In the genomic region with DNA sequence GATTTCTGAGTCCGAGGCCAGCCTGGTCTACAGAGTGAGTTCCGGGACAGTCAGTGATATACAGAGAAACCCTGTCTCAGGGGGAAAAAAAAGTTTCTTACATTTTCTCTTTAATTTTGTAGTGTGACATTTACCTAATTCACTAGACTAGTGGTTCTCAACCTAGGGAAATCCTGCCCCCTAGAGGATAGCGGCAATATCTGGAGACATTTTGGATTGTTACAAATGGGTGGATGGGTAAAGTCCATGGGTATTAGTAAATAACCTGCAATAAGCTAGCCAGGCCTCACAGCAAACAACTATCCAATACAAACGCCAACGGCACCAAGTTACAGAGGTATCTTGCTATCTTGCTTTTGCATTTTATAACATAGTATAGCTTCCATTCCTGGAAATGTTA, we compare ENCODE assay signal across 9 mouse cellular contexts. TPM values are rescaled to one million over a fixed set of nuclear protein-coding genes. Genes with fewer than 3 reads are reported as not detected.
DNase-seq lines count a peak whose midpoint lies in the region; ATAC-seq and TF ChIP-seq lines count a peak whose summit lies in the region.
"Had no signal": no experiment of that assay in that cellular context is flagged by ENCODE, and none has a peak within 500 bp of the region (broad histone marks: within the 10 kb centered on the region; RNA-seq: fewer than 3 reads in every experiment).

No protein-coding gene starts in this region.

- H3K9ac ChIP-seq in forebrain, postnatal 0 days, result no peak overlapping the region
- no peak overlapping the region for H3K9ac ChIP-seq in lung, postnatal 0 days (replicated peaks; ENCODE audit: low read depth)

- no peaks in the 10 kb centered on the region for H3K4me1 ChIP-seq in forebrain, postnatal 0 days (ENCODE audit: insufficient read depth)
- no peaks in the 10 kb centered on the region for H3K4me1 ChIP-seq in forebrain, embryonic 10.5 days
- H3K4me1 ChIP-seq in lung, postnatal 0 days (ENCODE audit: insufficient read depth, low read depth, low read length), result no peaks in the 10 kb centered on the region

- peaks cover 6% of the 10 kb centered on the region; the same call in 1 of the 2 replicates for H3K36me3 ChIP-seq in forebrain, postnatal 0 days (ENCODE audit: insufficient read depth)
- peaks cover 41% of the 10 kb centered on the region for H3K36me3 ChIP-seq in forebrain, embryonic 10.5 days (replicated peaks)
- no peaks in the 10 kb centered on the region; the same call in 1 of the 2 replicates for H3K36me3 ChIP-seq in lung, postnatal 0 days (ENCODE audit: insufficient read depth, low read length)

- H3K4me3 ChIP-seq in forebrain, postnatal 0 days (ENCODE audit: low read depth, low read length), result no peak overlapping the region
- no peak overlapping the region for H3K4me3 ChIP-seq in forebrain, embryonic 10.5 days
- no peak overlapping the region for H3K4me3 ChIP-seq in lung, postnatal 0 days (ENCODE audit: low read depth, low read length)
- H3K4me3 ChIP-seq: myocyte had no signal

- no peak overlapping the region for H3K27ac ChIP-seq in forebrain, postnatal 0 days (ENCODE audit: low read depth, low read length)
- no peak overlapping the region for H3K27ac ChIP-seq in forebrain, embryonic 10.5 days
- H3K27ac ChIP-seq in lung, postnatal 0 days (ENCODE audit: low read length), result no peak overlapping the region

- H3K27me3 ChIP-seq in forebrain, postnatal 0 days (ENCODE audit: insufficient read depth, low read length), result no peaks in the 10 kb centered on the region
- no peaks in the 10 kb centered on the region for H3K27me3 ChIP-seq in forebrain, embryonic 10.5 days (ENCODE audit: poor library complexity, severe bottlenecking)
- H3K27me3 ChIP-seq in lung, postnatal 0 days (replicated peaks; ENCODE audit: insufficient read depth, low read length), result no peaks in the 10 kb centered on the region

- no peak for ATAC-seq in forebrain, postnatal 0 days
- no peak for ATAC-seq in lung, postnatal 0 days

- no peaks in the 10 kb centered on the region for H3K9me3 ChIP-seq in forebrain, postnatal 0 days (ENCODE audit: low read length)
- H3K9me3 ChIP-seq in forebrain, embryonic 10.5 days, result no peaks in the 10 kb centered on the region
- H3K9me3 ChIP-seq in lung, postnatal 0 days (ENCODE audit: low read length), result no peaks in the 10 kb centered on the region

- H3K4me2 ChIP-seq in forebrain, postnatal 0 days (ENCODE audit: low read depth), result no peak overlapping the region
- no peak overlapping the region for H3K4me2 ChIP-seq in lung, postnatal 0 days (replicated peaks; ENCODE audit: low read depth, low read length)

- whole genome bisulfite sequencing in forebrain, postnatal 0 days, result 79% methylated on average over 5 of the region's 5 CpGs
- WGBS in forebrain, embryonic 10.5 days, result 79% methylated on average over 5 of the region's 5 CpGs
- 73% methylated on average over 5 of the region's 5 CpGs for WGBS in lung, postnatal 0 days

- TF ChIP-seq CTCF in forebrain, postnatal 0 days (IDR thresholded peaks at IDR 0.05; ENCODE audit: low read depth), result peak; percentile 67
- peak; percentile 79 for TF ChIP-seq CTCF in lung, postnatal 0 days (IDR thresholded peaks at IDR 0.05)

- peak; percentile 51 for DNase-seq in forebrain, postnatal 0 days
- no peak for DNase-seq in forebrain, embryonic 10.5 days (ENCODE audit: extremely low spot score, low spot score)
- peak; percentile 46 to 50 for DNase-seq in right cerebral cortex, adult 2 months (ENCODE audit: low spot score in 2 of 2)
- no peak for DNase-seq in right cerebral cortex, postnatal 25 days
- peak; percentile 43 for DNase-seq in c-Kit-negative CD71-positive TER-119-positive erythroid progenitor cells, embryonic 14.5 days (ENCODE audit: low read depth, low spot score)
- DNase-seq in heart, postnatal 4 days, result peak; percentile 68
- peak; percentile 71 for DNase-seq in lung, postnatal 0 days (ENCODE audit: low spot score)
- peak; percentile 15 to 74 for DNase-seq in thymus, postnatal 10 days (ENCODE audit: low spot score in 2 of 2)

- no peak for TF ChIP-seq EP300 in lung, postnatal 0 days (IDR thresholded peaks at IDR 0.05)

RNA-seq across cellular contexts. Expression of gene Sos2, which starts 15.1 kb away (rescaled TPM):
- 29.8 and 30.4 TPM in 2 replicates for total RNA-seq in forebrain, postnatal 0 days (2014; rRNA removed)
- 3.6 and 5.6 TPM in 2 replicates for polyA plus RNA-seq in forebrain, postnatal 0 days (2015; fragmentation: Nextera tagmentation; extraction: Ambion mirVana)
- polyA plus RNA-seq in forebrain, embryonic 10.5 days (2016; fragmentation: Nextera tagmentation; extraction: Ambion mirVana), result 7.8 and 8.2 TPM in 2 replicates
- total RNA-seq in heart, postnatal 4 days (2021), result 10 to 100 TPM; 28.2 to 30.3 TPM
- polyA plus RNA-seq in lung, postnatal 0 days (2015; fragmentation: Nextera tagmentation; extraction: Ambion mirVana), result 10.6 and 11.9 TPM in 2 replicates

RNA-seq across cellular contexts. Expression of gene L2hgdh, which starts 27.9 kb away (rescaled TPM):
- total RNA-seq in forebrain, postnatal 0 days (2014; rRNA removed), result 12.3 and 13.3 TPM in 2 replicates
- 5.7 and 8.5 TPM in 2 replicates for polyA plus RNA-seq in forebrain, postnatal 0 days (2015; fragmentation: Nextera tagmentation; extraction: Ambion mirVana)
- 20.4 and 21.0 TPM in 2 replicates for polyA plus RNA-seq in forebrain, embryonic 10.5 days (2016; fragmentation: Nextera tagmentation; extraction: Ambion mirVana)
- total RNA-seq in heart, postnatal 4 days (2021), result 10 to 100 TPM; 23.5 to 23.8 TPM
- 3.7 and 4.5 TPM in 2 replicates for polyA plus RNA-seq in lung, postnatal 0 days (2015; fragmentation: Nextera tagmentation; extraction: Ambion mirVana)

RNA-seq across cellular contexts. Expression of gene Atp5s, which starts 28.0 kb away (rescaled TPM):
- 16.1 and 19.9 TPM in 2 replicates for total RNA-seq in forebrain, postnatal 0 days (2014; rRNA removed)
- 23.0 and 25.7 TPM in 2 replicates for polyA plus RNA-seq in forebrain, postnatal 0 days (2015; fragmentation: Nextera tagmentation; extraction: Ambion mirVana)
- 20.4 and 21.6 TPM in 2 replicates for polyA plus RNA-seq in forebrain, embryonic 10.5 days (2016; fragmentation: Nextera tagmentation; extraction: Ambion mirVana)
- 10 to 100 TPM; 16.9 to 21.2 TPM for total RNA-seq in heart, postnatal 4 days (2021)
- polyA plus RNA-seq in lung, postnatal 0 days (2015; fragmentation: Nextera tagmentation; extraction: Ambion mirVana), result 18.5 and 21.4 TPM in 2 replicates

Comparison
In these comparisons a context has a peak if more than half of its experiments do, and no peak if none do; other contexts are left out.
1. DNase-seq: peak in forebrain, postnatal 0 days (single experiment), right cerebral cortex, adult 2 months (2 of 2), c-Kit-negative CD71-positive TER-119-positive erythroid progenitor cells, embryonic 14.5 days (single experiment), heart, postnatal 4 days (single experiment), lung, postnatal 0 days (single experiment) and thymus, postnatal 10 days (2 of 2); none in forebrain, embryonic 10.5 days (single experiment) and right cerebral cortex, postnatal 25 days (single experiment).